Mouse (Mus musculus): ENCODE data around the gene Clrn2.
A peak's percentile ranks its signal among the peaks of the same experiment; 100 is the strongest.

Clrn2 gene

DNA sequence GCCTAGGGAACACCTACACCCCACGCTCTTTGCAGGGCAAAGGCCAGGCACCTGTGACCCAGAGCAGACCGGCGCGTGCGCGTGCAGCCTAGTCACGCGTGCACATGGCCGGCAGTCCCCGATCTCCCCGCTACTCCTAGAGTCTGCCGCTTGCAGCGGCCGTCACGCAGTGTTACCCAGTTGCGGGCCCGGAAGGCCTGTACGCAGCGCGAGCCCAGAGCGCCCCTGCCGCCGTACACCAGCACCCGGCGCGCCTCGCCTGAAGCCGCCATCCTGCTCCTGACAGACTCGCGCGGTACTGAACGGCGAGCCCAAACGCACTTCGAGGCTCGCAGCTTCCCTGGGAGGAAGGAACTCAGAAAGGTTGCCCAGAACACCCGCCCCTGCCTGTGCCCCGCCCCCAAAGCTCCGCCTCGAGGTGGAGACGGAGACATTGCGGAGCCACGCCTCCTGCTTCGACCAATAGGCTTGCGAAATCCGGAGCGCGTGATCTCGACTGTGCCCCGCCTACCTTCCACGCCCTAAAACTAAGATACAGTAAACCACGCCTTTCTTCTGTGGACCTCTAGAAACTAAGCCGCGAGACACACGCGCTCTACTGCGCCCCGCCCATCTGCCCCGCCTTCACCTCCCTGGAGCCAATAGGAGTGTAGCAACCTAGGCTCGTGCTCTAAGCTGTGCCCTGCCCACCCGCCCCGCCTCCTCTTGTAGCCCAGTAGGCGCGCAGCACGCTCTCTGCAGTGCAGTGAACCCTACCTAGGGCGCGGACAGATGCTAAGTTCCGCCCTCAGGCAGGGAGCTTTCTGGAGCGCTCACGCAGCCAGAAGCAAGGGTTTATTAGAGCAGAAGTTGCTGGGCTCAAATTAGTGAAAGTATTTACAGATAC, 3.5 kb upstream of the Clrn2 start, which contains the start of gene Qdpr:
TSS of gene Qdpr (minus strand) at position 406 of the 886 bp plus-strand sequence.
- peak; percentile 97 for DNase-seq (ENCODE audit: low spot score)

DNA sequence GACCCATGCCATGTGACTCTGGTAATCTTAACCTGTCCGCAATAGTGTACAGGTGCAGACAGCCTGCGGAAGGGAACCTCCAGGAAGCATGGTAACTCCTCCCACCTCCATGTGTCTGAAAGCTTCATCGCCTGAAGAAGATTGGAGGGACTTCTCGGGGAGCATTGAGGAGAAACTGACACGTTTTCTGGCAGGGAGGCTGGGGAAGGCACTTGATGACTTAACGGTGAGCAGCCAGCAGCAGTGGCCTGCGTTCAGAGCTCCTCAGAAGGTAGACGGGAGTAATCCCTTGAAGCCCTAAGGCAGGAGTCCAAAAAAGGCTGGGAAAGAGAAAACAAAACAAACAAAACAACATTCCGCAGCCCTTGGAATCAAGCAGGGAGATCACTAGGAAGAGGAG, 905 bp downstream of the Clrn2 start:
- DNase-seq (ENCODE audit: low spot score), result no peak

DNA sequence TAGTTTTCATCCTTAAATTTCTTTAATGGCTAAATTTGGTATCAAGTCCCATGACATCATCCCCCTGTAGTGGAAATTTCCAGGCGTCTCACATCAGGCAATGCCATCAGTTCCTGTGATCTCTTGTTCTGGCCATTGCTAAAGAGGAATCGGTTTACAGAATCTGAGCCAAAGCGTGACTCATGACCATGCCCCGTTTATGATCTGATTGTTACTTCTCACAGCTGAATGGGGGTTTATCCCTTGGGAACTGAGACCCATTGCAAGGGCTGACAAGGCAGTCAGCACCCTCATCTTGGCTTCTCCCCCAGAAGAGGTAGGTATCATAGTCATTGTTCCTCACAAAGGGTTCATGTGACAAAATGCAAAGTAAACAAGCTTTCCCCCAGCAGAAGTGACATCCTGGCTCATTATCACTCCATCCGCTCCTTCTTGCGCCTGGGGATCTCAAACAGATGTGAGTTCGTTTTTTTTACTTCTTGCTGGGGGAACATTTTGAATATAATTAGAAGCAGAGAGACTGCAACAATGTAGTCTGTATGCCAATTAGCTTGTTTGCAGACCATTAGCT, 19.4 kb downstream of the Clrn2 start:
- DNase-seq (ENCODE audit: low spot score), result no peak

DNA sequence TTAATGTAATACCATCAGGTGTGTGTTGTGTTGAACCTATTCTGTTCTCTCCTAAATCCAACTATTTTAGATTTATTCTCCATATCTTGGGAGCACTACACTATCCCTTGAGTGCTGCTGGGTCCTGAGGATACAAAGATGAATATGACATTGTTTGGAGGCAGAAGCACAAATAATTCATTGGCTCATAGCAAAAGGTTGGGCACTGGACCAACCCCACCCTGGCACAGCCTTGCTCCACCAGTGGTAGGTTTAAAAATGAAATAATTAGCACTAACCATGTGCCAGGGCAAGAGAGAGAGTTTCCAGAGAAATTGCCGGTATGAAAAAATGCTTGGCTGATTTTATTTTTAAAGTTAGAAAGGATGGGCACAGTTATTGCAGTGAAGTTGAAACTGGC, 20.0 kb downstream of the Clrn2 start:
- no peak for DNase-seq (ENCODE audit: low spot score)

DNA sequence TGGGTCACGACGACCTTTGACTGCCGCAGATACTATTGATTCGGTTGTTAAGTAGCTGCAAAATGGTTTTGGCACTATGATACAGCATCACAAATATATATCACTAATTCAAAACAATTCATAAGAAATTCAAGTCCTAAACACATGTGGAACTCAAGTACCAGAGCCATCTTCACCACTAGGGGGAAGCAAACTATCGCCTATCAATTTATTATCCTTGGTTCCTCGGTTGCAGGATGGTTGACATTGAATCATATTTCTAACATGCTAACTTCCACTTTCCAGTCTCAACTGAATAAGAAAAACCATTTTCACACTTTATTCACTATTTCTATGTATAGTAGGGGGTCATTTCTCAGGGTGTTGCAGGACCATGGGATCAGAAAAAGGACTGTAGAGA, 20.7 kb downstream of the Clrn2 start:
- peak; percentile 44 for DNase-seq (ENCODE audit: low spot score)

DNA sequence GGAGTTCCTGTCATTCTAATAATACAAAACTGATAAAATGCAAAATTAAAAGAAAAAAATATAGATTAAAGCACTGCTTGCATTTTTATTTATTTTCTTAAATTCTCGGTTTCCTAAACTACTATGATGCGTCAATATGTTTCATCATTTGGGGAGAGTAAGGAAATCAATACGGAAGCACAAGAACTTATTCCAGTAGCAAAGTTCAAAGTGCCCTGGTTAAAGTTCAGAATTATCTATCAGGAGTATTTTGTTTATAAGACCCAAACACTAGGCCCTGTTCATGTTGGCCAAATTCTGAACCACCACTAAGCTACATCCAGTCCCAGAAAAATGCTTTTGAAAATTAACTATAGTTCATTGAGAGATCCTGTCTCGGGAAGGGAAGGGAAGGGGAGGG, 21.2 kb downstream of the Clrn2 start:
- DNase-seq (ENCODE audit: low spot score), result no peak

DNA sequence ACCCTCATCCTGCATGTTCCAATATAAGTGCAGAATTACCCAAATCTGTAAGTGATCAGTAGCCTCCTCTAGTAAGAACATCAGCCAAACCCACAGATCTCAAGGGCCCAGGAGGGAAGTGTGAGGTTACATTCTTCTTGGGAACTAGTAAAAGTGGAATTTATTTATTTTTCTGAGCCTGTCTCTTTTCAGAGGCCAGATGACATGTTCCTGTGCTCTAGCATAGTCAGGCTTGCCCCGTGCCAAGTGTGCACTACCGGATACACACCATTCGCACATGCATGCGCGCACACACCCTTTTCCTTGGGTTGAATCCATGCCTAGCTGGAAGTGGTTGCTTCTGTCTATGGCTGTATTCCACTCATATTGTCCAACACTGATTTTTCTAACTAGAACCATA, 22.2 kb downstream of the Clrn2 start:
- no peak for DNase-seq (ENCODE audit: low spot score)

DNA sequence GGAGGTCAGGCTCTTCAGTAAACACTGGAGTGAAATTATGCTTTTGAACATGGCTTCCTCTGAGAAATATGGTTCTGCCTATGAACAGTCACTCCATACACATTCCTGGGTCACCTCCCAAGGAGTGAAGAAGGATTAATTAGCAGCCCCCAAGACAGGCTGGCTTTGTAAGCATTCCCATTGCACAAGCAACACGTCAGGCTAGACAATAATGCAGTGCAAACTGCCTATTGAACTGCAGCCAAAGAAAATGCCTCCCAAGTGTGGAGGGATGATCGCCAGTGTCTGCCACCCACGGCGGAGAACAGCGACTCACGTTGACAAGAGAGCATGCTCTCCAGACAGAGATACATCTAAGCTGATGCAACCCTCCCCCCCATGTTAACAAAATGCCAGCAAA, 22.7 kb downstream of the Clrn2 start:
- DNase-seq (ENCODE audit: low spot score), result no peak

DNA sequence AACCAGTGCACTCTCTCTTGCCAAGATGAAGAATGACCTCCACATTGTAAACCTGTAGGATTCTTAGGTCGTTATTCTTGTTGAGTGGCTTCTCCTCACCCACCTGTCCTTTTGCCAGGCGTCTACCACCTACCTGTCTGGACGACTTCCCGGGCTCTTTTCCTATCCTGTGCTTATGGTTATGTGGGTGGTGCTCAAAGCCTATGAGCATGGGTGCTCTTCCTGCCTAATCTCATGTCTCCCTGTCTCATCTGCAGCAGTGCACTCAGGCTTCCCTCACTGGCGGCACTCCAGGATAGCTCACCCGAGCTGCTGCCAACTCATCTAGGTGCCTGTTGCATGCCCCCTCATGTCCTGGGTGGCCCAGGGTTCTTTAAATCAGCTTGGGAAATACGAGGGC, 24.1 kb downstream of the Clrn2 start:
- DNase-seq (ENCODE audit: low spot score), result no peak

DNA sequence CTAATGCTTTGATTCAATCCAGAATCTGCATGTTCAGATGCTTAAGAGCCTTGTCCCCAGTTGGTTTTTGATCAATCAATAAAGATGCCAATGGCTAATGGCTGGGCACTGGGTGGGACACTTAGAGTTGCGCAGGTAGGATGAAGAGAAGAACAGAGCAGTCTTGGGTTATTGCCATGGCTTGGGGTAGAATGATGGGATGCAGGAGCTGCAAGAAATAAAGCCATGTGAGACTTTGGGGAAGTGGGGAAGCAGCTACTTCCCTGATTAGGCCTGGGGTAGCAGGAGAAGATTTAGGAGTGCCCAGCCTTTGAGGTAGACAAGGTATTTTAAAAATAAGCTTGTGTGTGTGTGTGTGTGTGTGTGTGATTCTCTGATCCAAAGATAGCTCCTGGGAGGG, 26.5 kb downstream of the Clrn2 start:
- no peak for DNase-seq (ENCODE audit: low spot score)

DNA sequence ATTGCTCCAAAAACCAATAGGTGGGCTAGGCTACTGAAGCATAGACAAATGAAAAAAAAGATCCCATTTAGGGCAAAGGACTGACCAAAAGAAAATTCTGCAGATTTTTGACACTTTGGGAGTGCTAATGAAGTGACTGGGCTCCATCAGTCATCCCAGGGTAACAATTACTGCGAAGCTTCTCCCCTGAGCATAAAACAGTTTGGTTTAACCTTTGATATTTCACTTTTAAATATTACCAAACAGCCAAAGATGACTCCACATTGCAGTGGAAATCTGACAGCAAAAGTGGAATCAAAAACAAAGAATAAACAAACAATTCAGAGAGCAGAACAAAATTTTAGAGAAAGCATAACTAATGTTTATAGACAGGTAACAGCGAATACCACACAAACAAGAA, 27.6 kb downstream of the Clrn2 start:
- no peak for DNase-seq (ENCODE audit: low spot score)

DNA sequence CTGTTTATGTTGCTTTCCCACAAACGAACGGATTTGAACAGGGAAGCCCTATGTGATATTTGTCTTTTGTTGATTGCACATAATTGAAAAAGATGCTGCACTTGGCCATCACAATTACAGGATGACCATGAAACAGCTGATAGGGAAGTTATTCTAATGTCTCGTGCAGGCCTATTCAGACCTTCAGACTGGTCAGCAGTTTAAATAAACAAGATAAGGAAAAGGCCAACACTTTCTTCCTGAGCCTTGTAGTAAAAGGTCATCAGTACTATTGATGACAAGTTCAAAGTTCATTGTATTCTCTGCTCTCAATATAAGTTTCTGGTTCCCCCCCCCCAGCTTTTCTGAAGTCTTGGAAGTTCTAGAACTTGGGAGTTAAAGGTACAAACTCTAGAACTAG, 29.1 kb downstream of the Clrn2 start:
- no peak for DNase-seq (ENCODE audit: low spot score)

DNA sequence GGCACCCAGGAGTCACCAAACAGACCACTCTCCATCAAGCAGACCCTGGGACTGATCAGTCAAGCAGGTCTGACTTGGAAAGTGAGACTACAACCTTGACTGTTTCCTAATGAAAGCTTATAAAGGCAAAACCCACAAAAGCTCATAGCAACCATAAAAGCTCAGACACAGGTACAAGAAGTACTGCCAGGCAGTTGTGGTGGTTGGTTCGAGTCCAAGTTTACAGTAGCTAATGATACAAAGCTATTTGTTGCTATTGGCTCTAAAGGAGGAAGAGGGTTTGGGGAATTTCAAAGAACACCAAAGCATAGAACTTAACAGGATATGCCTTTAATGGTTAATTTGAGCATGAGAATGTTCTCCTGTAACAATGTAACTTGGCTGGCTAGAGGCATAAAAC, 30.1 kb downstream of the Clrn2 start:
- DNase-seq (ENCODE audit: low spot score), result no peak

DNA sequence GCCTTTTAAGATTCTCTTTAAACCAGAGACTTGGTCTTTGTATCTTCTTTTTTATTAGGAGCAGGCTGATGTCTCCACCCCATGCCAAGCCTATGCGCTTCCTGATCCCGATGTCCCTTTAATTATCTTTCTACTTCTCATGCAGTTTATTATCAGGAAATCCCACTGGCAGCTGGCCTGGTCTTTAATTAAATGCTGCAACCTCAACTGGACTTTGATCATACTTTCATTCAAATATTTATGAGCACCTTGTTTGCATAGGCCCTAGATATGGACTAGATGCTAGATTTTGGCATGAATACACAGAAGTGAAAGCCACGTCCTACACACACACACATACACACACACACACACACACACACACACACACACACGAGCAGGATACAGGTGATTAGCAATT, 38.2 kb downstream of the Clrn2 start:
- DNase-seq (ENCODE audit: low spot score), result no peak

DNA sequence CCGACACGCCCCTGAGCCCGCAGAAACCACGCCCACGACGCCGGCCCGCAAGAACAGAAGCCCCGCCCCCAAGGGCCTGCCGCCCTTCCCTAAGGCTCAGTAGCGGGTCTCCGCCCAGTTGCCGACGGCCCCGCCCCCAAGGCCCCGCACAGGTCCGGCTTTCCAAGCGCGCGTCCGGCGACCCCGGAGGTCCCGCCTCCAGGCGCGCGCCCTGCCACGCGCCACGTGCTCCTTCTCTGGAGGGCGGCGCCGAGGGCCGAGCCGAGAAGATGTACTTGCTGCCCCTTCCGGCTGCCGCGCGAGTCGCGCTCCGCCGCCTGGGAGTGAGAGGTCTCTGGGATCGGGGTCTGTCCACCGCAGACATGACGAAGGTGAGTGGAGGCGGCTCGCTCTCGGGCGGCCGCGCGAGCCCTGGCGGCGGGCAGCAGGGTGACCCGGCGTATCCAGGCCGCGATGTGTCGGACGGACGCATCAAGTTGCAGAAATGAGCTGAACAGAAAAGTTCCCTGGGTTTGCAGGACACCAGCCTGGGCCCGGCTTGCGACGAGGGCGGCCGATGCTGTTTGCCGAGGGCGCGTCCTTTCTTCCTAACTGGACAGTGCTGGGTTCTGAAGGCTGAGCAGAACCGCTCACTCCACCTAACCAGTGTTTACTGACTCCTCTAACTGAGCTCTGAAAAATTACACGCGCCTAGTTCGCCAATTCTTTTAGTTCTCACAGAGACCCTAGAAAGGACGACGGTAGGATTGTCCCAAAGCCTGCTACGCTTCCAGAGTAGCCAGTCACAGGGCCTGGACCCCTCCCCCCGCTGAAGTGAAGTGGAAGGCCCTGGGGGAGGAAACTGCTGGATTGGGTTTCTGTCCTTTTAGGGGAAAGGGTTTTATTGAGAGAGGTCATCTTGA, 39.9 kb downstream of the Clrn2 start, which contains the start of gene Lap3:
TSS of gene Lap3 (plus strand) at position 184 of the 902 bp plus-strand sequence.
- peak; percentile 100 for DNase-seq (ENCODE audit: low spot score)

DNA sequence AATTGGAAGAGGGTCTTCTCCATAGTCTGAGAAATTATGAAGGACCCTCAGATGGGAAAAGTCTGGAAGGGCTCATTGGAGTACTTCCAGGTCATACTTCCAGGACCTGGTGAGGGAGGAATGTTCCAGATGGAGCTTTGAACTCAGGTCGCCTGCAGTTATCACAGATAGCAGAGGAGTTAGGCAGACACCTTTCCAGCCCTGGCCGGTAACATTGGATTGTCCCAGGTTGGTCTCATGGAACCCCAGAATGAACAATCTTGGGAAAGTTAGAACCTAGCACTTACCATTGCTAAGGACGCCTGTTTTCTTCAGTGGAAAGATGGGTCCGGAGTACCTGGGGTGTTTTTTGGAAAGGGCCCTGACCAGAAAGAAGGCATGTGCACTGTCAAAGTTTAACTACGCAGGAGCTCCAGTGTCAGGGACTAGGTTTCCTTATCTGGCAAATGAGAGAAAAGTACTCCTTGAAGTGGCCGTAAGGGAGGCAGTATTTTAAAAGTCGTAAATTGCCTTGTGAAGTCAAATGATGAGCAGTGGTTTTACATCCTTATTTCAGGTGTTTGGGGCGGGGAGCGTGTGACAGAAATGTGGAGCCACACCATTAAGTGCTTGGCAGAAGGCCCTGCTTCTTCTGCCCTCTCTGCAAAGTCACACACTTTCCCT, 40.7 kb downstream of the Clrn2 start:
- DNase-seq (ENCODE audit: low spot score), result no peak

DNA sequence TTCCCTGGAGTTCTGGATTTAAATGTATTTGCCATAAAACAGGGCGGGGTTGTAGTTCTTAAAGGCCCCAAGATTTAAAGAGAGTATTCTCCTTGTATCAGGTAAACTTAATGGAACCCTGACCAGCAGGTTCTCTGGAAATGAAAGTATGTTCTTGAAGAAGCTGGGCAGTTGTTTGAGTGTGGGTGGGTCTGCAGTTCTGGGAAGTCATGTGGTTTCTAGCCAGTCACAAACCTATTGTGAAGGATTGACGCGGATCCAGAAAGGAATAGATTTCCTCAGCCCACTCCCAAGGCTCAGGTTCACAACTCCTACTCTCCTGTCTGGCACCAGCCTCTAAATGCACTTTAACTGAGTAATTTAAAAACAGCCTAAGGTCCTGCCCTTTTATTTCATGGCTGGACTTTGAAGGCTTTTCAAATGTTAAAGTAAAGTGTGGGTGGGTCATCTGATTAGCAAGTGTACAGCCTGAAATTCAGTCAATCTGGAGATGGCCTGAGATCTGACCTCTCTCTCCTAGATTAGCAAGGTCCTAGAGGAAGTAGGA, 42.0 kb downstream of the Clrn2 start:
- no peak for DNase-seq (ENCODE audit: low spot score)

DNA sequence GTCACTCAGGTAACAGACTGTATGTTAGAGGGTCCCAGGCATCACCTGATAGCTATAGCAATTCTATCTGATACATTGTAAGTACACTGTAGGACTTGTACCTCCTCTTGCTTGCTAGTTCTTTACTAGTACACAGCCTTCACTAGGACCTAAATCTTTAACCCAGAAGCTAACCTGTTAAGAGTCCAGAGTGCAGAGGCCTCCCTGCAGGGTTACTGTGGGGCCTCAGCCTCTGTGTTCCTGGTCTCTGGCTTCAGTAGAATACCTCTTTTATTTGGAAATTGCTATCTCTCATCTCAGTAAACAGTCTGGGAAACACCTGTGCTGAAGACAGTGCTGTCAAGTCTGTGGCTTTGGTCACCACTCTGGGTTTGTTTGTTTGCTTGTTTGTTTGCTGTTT, 42.5 kb downstream of the Clrn2 start:
- DNase-seq (ENCODE audit: low spot score), result no peak

DNA sequence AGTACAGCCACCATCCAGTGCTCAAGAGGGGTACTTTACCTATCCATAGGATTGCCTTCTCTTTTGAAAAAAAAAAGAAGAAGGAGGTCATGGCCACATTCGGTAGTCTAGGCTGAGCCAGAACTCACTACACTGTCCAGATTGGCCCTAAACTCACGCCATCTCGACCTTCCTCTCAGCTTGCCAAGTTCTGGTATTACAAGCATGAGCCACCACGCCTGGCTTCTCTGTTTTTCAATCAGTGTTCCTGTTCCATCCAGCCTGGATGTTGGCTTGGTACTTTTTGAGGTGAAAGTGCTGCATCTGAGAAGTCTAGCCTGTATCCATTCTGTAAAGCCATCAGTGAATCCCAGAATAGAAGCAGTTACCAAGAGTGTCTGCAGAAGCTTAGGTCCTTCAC, 42.9 kb downstream of the Clrn2 start:
- DNase-seq (ENCODE audit: low spot score), result no peak

DNA sequence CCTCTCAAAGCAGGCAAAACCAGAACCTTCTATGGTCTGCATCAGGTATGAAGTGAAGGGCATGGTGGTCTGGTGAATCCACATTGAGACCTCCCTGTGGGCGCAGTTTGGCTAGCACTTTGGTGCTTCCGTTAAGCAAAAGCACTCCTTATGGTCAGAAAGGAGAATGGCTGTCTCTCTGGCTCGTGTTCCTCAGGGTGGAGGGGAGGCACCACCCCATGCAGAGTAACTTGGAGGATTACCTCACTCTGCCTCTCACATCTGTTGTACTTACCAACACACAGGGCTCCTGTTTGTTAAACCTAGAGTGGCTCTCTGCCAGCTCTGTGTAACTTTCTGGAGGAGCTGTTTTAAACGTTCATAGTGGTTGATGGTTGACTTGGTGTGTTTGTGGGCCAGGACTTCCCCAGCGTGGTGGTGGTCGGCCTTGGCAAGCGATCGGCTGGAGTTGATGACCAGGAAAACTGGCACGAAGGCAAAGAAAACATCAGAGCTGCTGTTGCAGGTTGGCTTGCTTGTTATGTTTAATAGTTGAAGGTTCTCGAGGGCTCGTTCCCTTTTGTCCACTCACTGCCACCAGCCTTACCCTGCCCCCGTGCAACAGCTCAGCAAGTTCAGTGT, 43.5 kb downstream of the Clrn2 start:
- no peak for DNase-seq (ENCODE audit: low spot score)

DNA sequence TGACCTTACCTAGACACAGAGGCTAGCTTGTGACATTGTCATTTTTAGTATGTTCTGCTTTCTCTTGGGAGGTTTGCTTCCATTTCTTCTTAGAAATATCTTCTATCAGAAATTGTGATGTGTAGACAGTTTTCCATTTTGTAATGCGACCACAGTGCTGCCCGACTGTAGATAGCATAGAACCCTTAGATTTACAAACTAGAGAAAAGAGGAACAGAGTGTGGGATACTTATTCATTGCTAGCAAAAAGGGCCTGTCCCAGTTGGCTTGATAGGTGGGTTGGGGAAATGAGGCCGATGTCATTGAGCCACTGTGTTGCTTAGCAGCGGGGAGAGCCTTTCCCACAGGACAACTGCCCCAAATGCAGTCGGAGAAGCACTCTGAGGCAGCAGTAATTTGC, 44.0 kb downstream of the Clrn2 start:
- DNase-seq (ENCODE audit: low spot score), result no peak
